Mouse (Mus musculus) megakaryocyte, adult 5-6 weeks (primary cell): ENCODE measurements at regions not wholly inside any gene's neighbourhood (a gene's known extent, or its start where the extent isn't known, plus 50 kb on each side); places are given as distances from the start of the nearest gene placed in this dataset.

Experiments used
- ATAC-seq: 2 replicates; pipeline ENCODE4 v1.8.0; 2016; ENCODE audit warnings: mild to moderate bottlenecking, inconsistent platforms; ENCODE audit not compliant: poor library complexity, severe bottlenecking

- peak; percentile 52 for ATAC-seq
These were observed 234.0 kb downstream of the Emp1 start for GRCm38 (mm10) chr6:135596358-135596757.

- ATAC-seq: no peak
These were observed 248.3 kb downstream of the Emp1 start for GRCm38 (mm10) chr6:135610504-135611096.

DNA sequence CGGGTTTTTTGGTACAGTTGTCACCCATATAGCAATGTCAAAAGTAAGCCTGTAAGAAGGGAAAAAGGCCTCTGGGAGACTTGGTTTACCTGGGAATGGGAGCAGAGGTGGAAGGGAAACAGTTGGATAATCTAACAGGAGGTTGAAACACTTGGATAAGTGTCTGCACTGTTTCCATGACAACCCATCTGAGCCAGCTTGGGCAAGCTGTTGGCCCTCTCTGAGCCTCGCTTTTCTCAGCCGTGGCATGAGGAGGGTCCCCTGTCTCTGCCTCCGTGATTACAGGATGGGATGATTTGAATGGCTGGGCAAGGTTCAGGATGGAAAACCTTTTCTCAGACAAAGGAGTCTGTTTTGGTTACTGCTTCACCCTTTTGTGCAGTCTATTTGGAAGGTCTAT lies 265.6 kb downstream of the Emp1 start:
- ATAC-seq: no peak

- no peak for ATAC-seq
These were observed 266.9 kb downstream of the Emp1 start for GRCm38 (mm10) chr6:135629236-135629635.

- no peak for ATAC-seq
These were observed 270.3 kb downstream of the Emp1 start for GRCm38 (mm10) chr6:135632671-135633070.

DNA sequence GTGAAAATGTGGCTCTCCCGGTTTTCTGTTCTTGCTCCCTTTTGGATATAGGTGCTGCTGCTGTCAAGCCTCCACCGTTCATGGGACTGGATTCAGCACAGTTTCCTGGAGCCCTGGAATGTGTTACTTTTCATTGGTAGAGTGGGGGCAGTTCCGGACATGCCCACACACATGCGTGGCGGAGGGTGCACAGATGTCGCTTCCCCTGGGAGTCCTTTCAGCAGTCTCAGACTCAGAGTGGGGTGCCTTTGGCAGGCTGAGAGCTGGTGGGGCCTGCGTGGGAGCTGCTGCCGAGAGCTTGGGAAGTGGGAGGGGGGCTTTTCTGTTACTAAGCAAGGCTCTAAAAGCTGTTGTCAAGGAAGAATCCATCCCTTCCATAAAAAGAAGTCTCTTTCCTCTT lies 274.3 kb downstream of the Emp1 start:
- no peak for ATAC-seq

DNA sequence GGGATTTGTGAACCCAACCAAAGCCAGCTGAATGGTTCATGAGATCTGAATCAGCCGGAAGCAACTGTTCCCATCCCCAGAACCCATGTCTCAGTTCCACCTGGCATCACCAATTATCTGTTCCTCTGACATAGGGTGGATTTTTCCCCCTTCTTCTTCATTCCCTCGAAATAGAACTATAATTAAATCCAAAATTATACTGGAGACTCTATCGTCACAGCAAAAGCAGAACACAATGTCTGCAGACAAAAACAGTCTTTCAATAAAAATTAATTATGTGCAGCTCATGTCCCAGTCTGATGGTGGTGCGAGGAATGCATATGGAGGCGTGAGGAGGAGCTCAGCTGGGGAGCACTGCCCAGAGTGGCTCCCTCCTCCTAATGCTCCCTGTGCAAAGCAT lies 280.4 kb downstream of the Emp1 start:
- ATAC-seq: no peak

- ATAC-seq: no peak
These were observed 283.8 kb downstream of the Emp1 start for GRCm38 (mm10) chr6:135646177-135646576.

DNA sequence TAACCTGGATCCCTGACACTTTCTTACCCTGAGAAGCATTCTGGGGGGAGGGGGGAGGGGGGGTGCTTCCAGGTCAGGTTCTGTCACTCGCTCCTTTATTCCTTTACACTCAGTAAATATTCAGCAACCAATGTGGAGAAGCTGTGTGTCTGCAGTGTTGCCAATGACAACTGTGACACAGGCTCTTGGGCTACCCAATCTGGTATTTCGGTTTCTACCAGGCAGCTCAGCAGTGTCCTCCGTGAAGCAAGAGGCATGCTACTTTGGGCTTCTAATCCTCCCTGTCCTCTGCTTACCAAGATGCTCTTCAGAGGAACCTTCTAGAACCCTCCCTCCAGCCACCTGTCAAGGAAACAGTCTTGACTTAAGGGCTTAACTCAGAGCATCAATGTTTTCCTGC lies 290.7 kb downstream of the Emp1 start:
- no peak for ATAC-seq

GRCm38 (mm10) chr6:135662386-135662785 lies 300.0 kb downstream of the Emp1 start:
- ATAC-seq: no peak

DNA sequence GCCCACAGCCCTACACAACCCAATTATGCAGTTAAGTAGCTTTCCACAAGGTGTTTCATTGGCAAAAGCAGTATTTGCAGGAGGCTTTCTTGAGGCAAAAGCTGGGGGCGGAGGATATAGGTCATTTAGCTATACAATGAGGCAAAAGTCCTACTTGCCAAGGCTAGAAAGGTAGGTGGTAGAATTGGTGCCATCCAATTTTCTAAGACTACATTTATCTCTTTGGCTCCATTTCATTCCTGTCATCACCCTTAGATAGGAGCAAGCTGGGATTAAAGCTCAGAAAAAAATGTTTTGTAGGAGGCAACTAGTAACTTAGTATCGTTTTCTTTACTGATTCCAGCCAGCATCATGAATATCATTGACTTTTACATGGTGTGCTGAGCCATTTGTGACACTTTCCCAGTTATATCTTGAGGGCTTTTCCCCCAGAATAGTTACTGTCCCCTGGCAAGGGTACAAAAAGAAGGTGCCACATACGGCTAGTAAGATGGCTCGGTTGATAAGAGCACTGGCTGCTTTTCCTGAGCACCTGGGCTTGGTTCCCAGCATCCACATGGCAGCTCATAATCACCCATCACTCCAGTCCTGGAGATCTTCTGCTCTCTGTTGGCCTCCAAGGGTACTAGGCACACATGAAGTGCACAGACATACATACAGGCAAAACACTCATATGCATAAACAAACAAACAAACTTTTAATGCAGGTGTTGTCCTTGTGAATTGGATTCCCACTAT lies 300.6 kb downstream of the Emp1 start:
- no peak for ATAC-seq
